Mouse (Mus musculus) forebrain, embryonic 13.5 days (tissue): Measurements from ENCODE around the gene Rassf5. TPM values are rescaled to one million over a fixed set of nuclear protein-coding genes. Genes with fewer than 3 reads are reported as not detected.
"Not testable (repeated sequence)": the region's sequence is repeated elsewhere in the genome, so short reads cannot be mapped to it uniquely, and the experiment has no call there.

Source experiments
- ATAC-seq: fragments of 200-750 bp; cut with Nextera tagmentation; 2 replicates; pipeline ENCODE4 v1.8.0; 2017
- H3K27ac ChIP-seq: fragments of 300-500 bp; sonication (generic); 2 replicates; pipeline ENCODE4 v1.5.1; 2015; ENCODE audit warnings: inconsistent platforms, mild to moderate bottlenecking, moderate library complexity
- H3K27me3 ChIP-seq: fragments of 300-500 bp; sonication (generic); 2 replicates; pipeline ENCODE4 v1.6.1; 2015; ENCODE audit warnings: mild to moderate bottlenecking, inconsistent platforms
- H3K36me3 ChIP-seq: fragments of 300-500 bp; sonication (generic); 2 replicates; pipeline ENCODE4 v1.6.1; 2015; ENCODE audit warnings: mild to moderate bottlenecking, inconsistent platforms; ENCODE audit not compliant: poor library complexity, severe bottlenecking
- H3K4me1 ChIP-seq: fragments of 300-500 bp; sonication (generic); 2 replicates; pipeline ENCODE4 v1.6.1; 2015; ENCODE audit warnings: inconsistent platforms
- H3K4me2 ChIP-seq: fragments of 300-500 bp; sonication (generic); 2 replicates; pipeline ENCODE4 v1.6.1; 2015; ENCODE audit warnings: inconsistent platforms, mild to moderate bottlenecking, moderate library complexity
- H3K4me3 ChIP-seq: fragments of 300-500 bp; sonication (generic); 2 replicates; pipeline ENCODE4 v1.5.1; 2015; ENCODE audit warnings: mild to moderate bottlenecking, inconsistent platforms
- H3K9ac ChIP-seq: fragments of 300-500 bp; sonication (generic); 2 replicates; pipeline ENCODE4 v1.6.1; 2015; ENCODE audit warnings: mild to moderate bottlenecking, inconsistent platforms
- H3K9me3 ChIP-seq: fragments of 300-500 bp; sonication (generic); replicated peaks from 2 replicates; pipeline ENCODE4 v1.6.1; 2016; ENCODE audit warnings: inconsistent platforms
- WGBS: fragments of 180-500 bp; shearing (Covaris S2); methylation state at CpG from one replicate; pipeline ENCODE4 v1.1.7; 2015; 5-methylcytosine and 5-hydroxymethylcytosine counted together
- polyA plus RNA-seq: library from polyadenylated mRNA; unstranded; fragments of >200 nt; fragmentation: Nextera tagmentation; extraction: Ambion mirVana; gene quantifications from 2 replicates; pipeline ENCODE4 v1.2.1, GENCODE M21; 2015

Gene Rassf5
- polyA plus RNA-seq, 1 experiment from 2014 or later = 1.1 TPM

- no peak for ATAC-seq
- Histone ChIP-seq H3K36me3 (peaks cover 99% of the 10 kb centered on the region), H3K4me2 (no peak overlapping the region), H3K27me3 (no peaks in the 10 kb centered on the region), H3K9me3 (no peaks in the 10 kb centered on the region), H3K4me3 (no peak overlapping the region), H3K27ac (no peak overlapping the region), H3K9ac (no peak overlapping the region), H3K4me1 (no peaks in the 10 kb centered on the region)
- WGBS = 94% methylated on average over 6 of the region's 6 CpGs
Measured at GRCm38 (mm10) chr1:131164427-131164826, 80.6 kb downstream of the Rassf5 start.

- H3K4me1 ChIP-seq = no peaks in the 10 kb centered on the region
- H3K27me3 ChIP-seq = no peaks in the 10 kb centered on the region
- WGBS = 92% methylated on average over 11 of the region's 11 CpGs
- no peak for ATAC-seq
- no peak overlapping the region for H3K27ac ChIP-seq
- no peak overlapping the region for H3K4me2 ChIP-seq
- H3K36me3 ChIP-seq = peaks cover 79% of the 10 kb centered on the region
- H3K9me3 ChIP-seq = no peaks in the 10 kb centered on the region
- H3K9ac ChIP-seq = no peak overlapping the region
- H3K4me3 ChIP-seq = no peak overlapping the region
Measured at GRCm38 (mm10) chr1:131161091-131161490, 84.0 kb downstream of the Rassf5 start.

- WGBS = 93% methylated on average over 3 of the region's 3 CpGs
- not testable (repeated sequence) for H3K4me1 ChIP-seq, H3K9me3 ChIP-seq, ATAC-seq, H3K4me2 ChIP-seq, H3K9ac ChIP-seq, H3K27ac ChIP-seq, H3K27me3 ChIP-seq, H3K4me3 ChIP-seq
- peaks cover 66% of the 10 kb centered on the region for H3K36me3 ChIP-seq
Measured at GRCm38 (mm10) chr1:131159573-131160327, 85.3 kb downstream of the Rassf5 start.

GRCm38 (mm10) chr1:131155456-131155855, 89.6 kb downstream of the Rassf5 start:
- H3K4me1 ChIP-seq = peaks cover 12% of the 10 kb centered on the region
- WGBS = 54% methylated on average over 2 of the region's 2 CpGs
- no peak overlapping the region for H3K9ac ChIP-seq
- H3K27ac ChIP-seq = no peak overlapping the region
- peaks cover 23% of the 10 kb centered on the region for H3K36me3 ChIP-seq
- no peaks in the 10 kb centered on the region for H3K9me3 ChIP-seq
- peaks cover 2% of the 10 kb centered on the region; the same call in 1 of the 2 replicates for H3K27me3 ChIP-seq
- no peak overlapping the region for H3K4me3 ChIP-seq
- ATAC-seq = no peak
- H3K4me2 ChIP-seq = no peak overlapping the region

GRCm38 (mm10) chr1:131153018-131153629, 91.9 kb downstream of the Rassf5 start, which contains the start of gene Eif2d:
TSS of gene Eif2d (plus strand) at chr1:131153181.
- under 1% methylated on average over 27 of the region's 27 CpGs for WGBS
- H3K36me3 ChIP-seq = peaks cover 3% of the 10 kb centered on the region
- peak within 1 kb of the TSS; percentile 77 for H3K9ac ChIP-seq
- peaks cover 12% of the 10 kb centered on the region for H3K4me1 ChIP-seq
- H3K4me3 ChIP-seq = peak within 1 kb of the TSS; percentile 72
- no peaks in the 10 kb centered on the region for H3K9me3 ChIP-seq
- H3K27me3 ChIP-seq = peaks cover 2% of the 10 kb centered on the region; the same call in 1 of the 2 replicates
- peak within 1 kb of the TSS; percentile 12; the same call in 1 of the 2 replicates for H3K27ac ChIP-seq
- H3K4me2 ChIP-seq = peak within 1 kb of the TSS; percentile 90
- ATAC-seq = peak; percentile 99

- Histone ChIP-seq H3K4me1 (peaks cover 11% of the 10 kb centered on the region), H3K9me3 (no peaks in the 10 kb centered on the region), H3K27me3 (peaks cover 2% of the 10 kb centered on the region; the same call in 1 of the 2 replicates), H3K27ac (no peak overlapping the region), H3K4me2 (no peak overlapping the region), H3K9ac (no peak overlapping the region), H3K4me3 (no peak overlapping the region), H3K36me3 (no peaks in the 10 kb centered on the region)
- WGBS = 79% methylated on average over 1 of the region's 1 CpGs
- ATAC-seq = no peak
Measured at GRCm38 (mm10) chr1:131149496-131149895, 95.6 kb downstream of the Rassf5 start.

GRCm38 (mm10) chr1:131146181-131146614, 98.9 kb downstream of the Rassf5 start:
- no peak overlapping the region for H3K4me2 ChIP-seq
- 83% methylated on average over 3 of the region's 3 CpGs for WGBS
- no peak overlapping the region for H3K4me3 ChIP-seq
- H3K36me3 ChIP-seq = no peaks in the 10 kb centered on the region
- no peaks in the 10 kb centered on the region for H3K9me3 ChIP-seq
- H3K27ac ChIP-seq = no peak overlapping the region
- ATAC-seq = no peak
- H3K9ac ChIP-seq = no peak overlapping the region
- peaks cover 2% of the 10 kb centered on the region; the same call in 1 of the 2 replicates for H3K27me3 ChIP-seq
- H3K4me1 ChIP-seq = no peaks in the 10 kb centered on the region

GRCm38 (mm10) chr1:131145222-131145621, 99.8 kb downstream of the Rassf5 start:
- not testable (repeated sequence) for H3K9me3 ChIP-seq, H3K27me3 ChIP-seq, H3K4me3 ChIP-seq, H3K27ac ChIP-seq, H3K36me3 ChIP-seq, H3K4me1 ChIP-seq, H3K4me2 ChIP-seq, ATAC-seq, H3K9ac ChIP-seq
- WGBS = 90% methylated on average over 3 of the region's 3 CpGs

- 88% methylated on average over 1 of the region's 1 CpGs for WGBS
- Histone ChIP-seq H3K9ac (no peak overlapping the region), H3K27me3 (no peaks in the 10 kb centered on the region), H3K27ac (no peak overlapping the region), H3K4me1 (0 out of 2 replicates have a peak, but pooled peaks cover 9% of the 10 kb centered on the region), H3K4me2 (no peak overlapping the region), H3K9me3 (no peaks in the 10 kb centered on the region), H3K4me3 (no peak overlapping the region), H3K36me3 (no peaks in the 10 kb centered on the region)
- ATAC-seq = no peak
Measured at GRCm38 (mm10) chr1:131142472-131142871, 102.6 kb downstream of the Rassf5 start.

GRCm38 (mm10) chr1:131141449-131141848, 103.6 kb downstream of the Rassf5 start:
- Histone ChIP-seq H3K4me3 (no peak overlapping the region), H3K27me3 (no peaks in the 10 kb centered on the region), H3K36me3 (no peaks in the 10 kb centered on the region), H3K4me2 (no peak overlapping the region), H3K9ac (no peak overlapping the region), H3K9me3 (no peaks in the 10 kb centered on the region), H3K27ac (no peak overlapping the region), H3K4me1 (peaks cover 17% of the 10 kb centered on the region)
- no peak for ATAC-seq
- 74% methylated on average over 2 of the region's 2 CpGs for WGBS

GRCm38 (mm10) chr1:131139102-131140095, 105.7 kb downstream of the Rassf5 start:
- Histone ChIP-seq H3K4me3 (0 out of 2 replicates have a peak overlapping the region, but pooled peaks have one; percentile 80), H3K36me3 (no peaks in the 10 kb centered on the region), H3K27ac (no peak overlapping the region), H3K27me3 (no peaks in the 10 kb centered on the region), H3K4me1 (peaks cover 38% of the 10 kb centered on the region), H3K9ac (no peak overlapping the region), H3K4me2 (peak overlapping the region; percentile 71), H3K9me3 (no peaks in the 10 kb centered on the region)
- WGBS = 65% methylated on average over 11 of the region's 11 CpGs
- no peak for ATAC-seq
